ENCODE assay signal across 13 mouse cellular contexts in genomic region chr11:88604635-88605034, GRCm38 (mm10).
A peak's percentile ranks its signal among the peaks of the same experiment; 100 is the strongest.
DNase-seq lines count a peak whose midpoint lies in the region; ATAC-seq and TF ChIP-seq lines count a peak whose summit lies in the region.
"Had no signal": no experiment of that assay in that cellular context is flagged by ENCODE, and none has a peak within 500 bp of the region (broad histone marks: within the 10 kb centered on the region; RNA-seq: fewer than 3 reads in every experiment).

No protein-coding gene starts in this region.

- no peaks in the 10 kb centered on the region for H3K79me2 ChIP-seq in heart, adult 2 months (replicated peaks; ENCODE audit: control insufficient read depth, insufficient read depth, low read length)

- H3K27ac ChIP-seq in heart, adult 2 months, result peak overlapping the region; percentile 43
- H3K27ac ChIP-seq in hindbrain, embryonic 12.5 days, result 0 out of 2 replicates have a peak overlapping the region, but pooled peaks have one; percentile 25
- no peak overlapping the region for H3K27ac ChIP-seq in hindbrain, embryonic 14.5 days
- H3K27ac ChIP-seq in ES-Bruce4 (ENCODE audit: insufficient read depth, low read length), result peak overlapping the region; percentile 18; the same call in 1 of the 2 replicates
- H3K27ac ChIP-seq: hindbrain, postnatal 0 days; liver, embryonic 13.5 days had no signal

- H3K4me2 ChIP-seq in hindbrain, embryonic 12.5 days (replicated peaks), result no peak overlapping the region
- H3K4me2 ChIP-seq in hindbrain, embryonic 14.5 days (replicated peaks), result no peak overlapping the region

- H3K36me3 ChIP-seq in heart, adult 2 months (ENCODE audit: control insufficient read depth, insufficient read depth, low read length), result peaks cover 3% of the 10 kb centered on the region
- peaks cover 9% of the 10 kb centered on the region; the same call in 1 of the 2 replicates for H3K36me3 ChIP-seq in hindbrain, embryonic 12.5 days
- 0 out of 2 replicates have a peak, but pooled peaks cover 9% of the 10 kb centered on the region for H3K36me3 ChIP-seq in hindbrain, embryonic 14.5 days (replicated peaks; ENCODE audit: control insufficient read depth, insufficient read depth)
- H3K36me3 ChIP-seq in ES-Bruce4 (ENCODE audit: control insufficient read depth, insufficient read depth, low read length, poor library complexity, severe bottlenecking), result 0 out of 2 replicates have a peak, but pooled peaks cover 2% of the 10 kb centered on the region

- ATAC-seq in hindbrain, embryonic 12.5 days (ENCODE audit: low FRiP score), result no peak
- no peak for ATAC-seq in hindbrain, embryonic 14.5 days (ENCODE audit: low FRiP score)
- 0 out of 2 replicates have a peak, but pooled peaks have one; percentile 12 for ATAC-seq in megakaryocyte-erythroid progenitor cell, adult 5-6 weeks (replicated peaks; ENCODE audit: low FRiP score, low TSS enrichment, poor library complexity, severe bottlenecking)
- ATAC-seq: hindbrain, postnatal 0 days had no signal

- no peaks in the 10 kb centered on the region for H3K9me3 ChIP-seq in hindbrain, embryonic 12.5 days (replicated peaks)
- H3K9me3 ChIP-seq in hindbrain, embryonic 14.5 days (ENCODE audit: control insufficient read depth, low read length), result no peaks in the 10 kb centered on the region
- no peaks in the 10 kb centered on the region for H3K9me3 ChIP-seq in ES-Bruce4 (replicated peaks; ENCODE audit: control insufficient read depth, insufficient read depth, low read length, poor library complexity, severe bottlenecking)
- H3K9me3 ChIP-seq: liver, embryonic 13.5 days had no signal

- TF ChIP-seq CTCF in heart, adult 2 months (IDR thresholded peaks at IDR 0.05), result no peak
- TF ChIP-seq CTCF in ES-Bruce4 (IDR thresholded peaks at IDR 0.05; ENCODE audit: low read depth, low read length), result no peak

- DNase-seq in heart, adult 2 months, result no peak
- DNase-seq in heart, postnatal 14 days, result no peak
- no peak for DNase-seq in hindbrain, embryonic 14.5 days (ENCODE audit: low spot score)
- DNase-seq in layer of hippocampus, adult 18-20 months (ENCODE audit: low spot score in 2 of 2), result no peak
- no peak for DNase-seq in kidney, postnatal 10 days
- DNase-seq: adrenal gland, postnatal 10 days; B cell, adult 2 months; cerebellum, adult 9-10 months had no signal

- no peak overlapping the region for H3K9ac ChIP-seq in heart, adult 2 months (ENCODE audit: low read depth, low read length)
- H3K9ac ChIP-seq in hindbrain, embryonic 12.5 days, result no peak overlapping the region
- no peak overlapping the region for H3K9ac ChIP-seq in hindbrain, embryonic 14.5 days
- H3K9ac ChIP-seq in ES-Bruce4 (ENCODE audit: low read depth, poor library complexity, severe bottlenecking), result no peak overlapping the region
- H3K9ac ChIP-seq: liver, embryonic 13.5 days had no signal

- TF ChIP-seq EP300 in heart, adult 2 months (IDR thresholded peaks at IDR 0.05; ENCODE audit: insufficient read depth, low read depth, low read length), result no peak
- no peak for TF ChIP-seq EP300 in ES-Bruce4 (IDR thresholded peaks at IDR 0.05; ENCODE audit: insufficient read depth, low read depth, low read length)

- H3K4me3 ChIP-seq in heart, adult 2 months, result no peak overlapping the region
- H3K4me3 ChIP-seq in hindbrain, embryonic 12.5 days, result no peak overlapping the region
- no peak overlapping the region for H3K4me3 ChIP-seq in hindbrain, embryonic 14.5 days (replicated peaks; ENCODE audit: low read length)
- H3K4me3 ChIP-seq in ES-Bruce4 (ENCODE audit: low read depth, low read length), result no peak overlapping the region
- H3K4me3 ChIP-seq: liver, embryonic 13.5 days had no signal

- TF ChIP-seq POLR2A in heart, adult 2 months (IDR thresholded peaks at IDR 0.05; ENCODE audit: insufficient read depth, low read depth, low read length), result no peak
- TF ChIP-seq POLR2A in ES-Bruce4 (IDR thresholded peaks at IDR 0.05; ENCODE audit: insufficient read depth, low read length), result no peak

- intact Hi-C loops in heart, adult 2 months (cut with DNase I), result no loop called here
- intact Hi-C loops in heart, postnatal 14 days (cut with DNase I), result no loop called here

- H3K4me1 ChIP-seq in heart, adult 2 months (ENCODE audit: control insufficient read depth, insufficient read depth, low read length), result peaks cover 18% of the 10 kb centered on the region
- peaks cover 67% of the 10 kb centered on the region for H3K4me1 ChIP-seq in hindbrain, embryonic 12.5 days
- H3K4me1 ChIP-seq in hindbrain, embryonic 14.5 days (replicated peaks; ENCODE audit: control insufficient read depth, insufficient read depth, low read length), result peaks cover 37% of the 10 kb centered on the region; the same call in 1 of the 2 replicates
- peaks cover 8% of the 10 kb centered on the region for H3K4me1 ChIP-seq in ES-Bruce4 (ENCODE audit: control insufficient read depth, insufficient read depth, low read length)

- no peaks in the 10 kb centered on the region for H3K27me3 ChIP-seq in heart, adult 2 months (ENCODE audit: control insufficient read depth, insufficient read depth, low read length)
- H3K27me3 ChIP-seq in hindbrain, embryonic 12.5 days, result no peaks in the 10 kb centered on the region
- no peaks in the 10 kb centered on the region for H3K27me3 ChIP-seq in hindbrain, embryonic 14.5 days (ENCODE audit: control insufficient read depth, insufficient read depth, low read length)
- no peaks in the 10 kb centered on the region for H3K27me3 ChIP-seq in ES-Bruce4 (ENCODE audit: control insufficient read depth, insufficient read depth, low read length, poor library complexity, severe bottlenecking)
- H3K27me3 ChIP-seq: liver, embryonic 13.5 days had no signal

- 58% methylated on average over 2 of the region's 2 CpGs for WGBS in heart, adult 2 months
- 64% methylated on average over 2 of the region's 2 CpGs for WGBS in hindbrain, embryonic 12.5 days
- 55% methylated on average over 2 of the region's 2 CpGs for WGBS in hindbrain, embryonic 14.5 days
